Mouse (Mus musculus) myocyte (in vitro differentiated cells): ENCODE results near the gene Srsf10.

Experiments
- CEBPB ChIP-seq: IDR thresholded peaks from 2 replicates; pipeline ENCODE4 v1.6.1; 2011; ENCODE audit warnings: mild to moderate bottlenecking, moderate library complexity; ENCODE audit not compliant: poor library complexity, insufficient read depth, severe bottlenecking
- E2F4 ChIP-seq: IDR thresholded peaks from one replicate; pipeline ENCODE4 v1.6.1; 2011; ENCODE audit warnings: mild to moderate bottlenecking, control low read depth, moderate library complexity; ENCODE audit not compliant: insufficient read depth
- MAX ChIP-seq: IDR thresholded peaks from one replicate; pipeline ENCODE4 v1.6.1; 2011; ENCODE audit warnings: low read depth, mild to moderate bottlenecking, control low read depth
- MYOD1 ChIP-seq, 3 experiments: IDR thresholded peaks; one replicate each; pipeline ENCODE4 v1.6.1; 2011; ENCODE audit warnings: control low read depth in 2 of 3, low read depth in 2 of 3, mild to moderate bottlenecking in 2 of 3, moderate library complexity in 1 of 3; ENCODE audit not compliant: insufficient read length in 2 of 3, control insufficient read depth in 1 of 3
- POLR2A ChIP-seq: IDR thresholded peaks from one replicate; pipeline ENCODE4 v1.6.1; 2011; ENCODE audit warnings: low read depth, mild to moderate bottlenecking, control low read depth, moderate library complexity; ENCODE audit not compliant: insufficient read length
- TCF12 ChIP-seq: IDR thresholded peaks from one replicate; pipeline ENCODE4 v1.6.1; 2011; ENCODE audit warnings: mild to moderate bottlenecking, control low read depth; ENCODE audit not compliant: poor library complexity, insufficient read depth, severe bottlenecking
- TCF3 ChIP-seq: IDR thresholded peaks from one replicate; pipeline ENCODE4 v1.6.1; 2011; ENCODE audit warnings: low read depth, control low read depth; ENCODE audit not compliant: insufficient read length
- USF1 ChIP-seq: IDR thresholded peaks from one replicate; pipeline ENCODE4 v1.6.1; 2011; ENCODE audit warnings: low read depth, mild to moderate bottlenecking, control low read depth, moderate library complexity

DNA sequence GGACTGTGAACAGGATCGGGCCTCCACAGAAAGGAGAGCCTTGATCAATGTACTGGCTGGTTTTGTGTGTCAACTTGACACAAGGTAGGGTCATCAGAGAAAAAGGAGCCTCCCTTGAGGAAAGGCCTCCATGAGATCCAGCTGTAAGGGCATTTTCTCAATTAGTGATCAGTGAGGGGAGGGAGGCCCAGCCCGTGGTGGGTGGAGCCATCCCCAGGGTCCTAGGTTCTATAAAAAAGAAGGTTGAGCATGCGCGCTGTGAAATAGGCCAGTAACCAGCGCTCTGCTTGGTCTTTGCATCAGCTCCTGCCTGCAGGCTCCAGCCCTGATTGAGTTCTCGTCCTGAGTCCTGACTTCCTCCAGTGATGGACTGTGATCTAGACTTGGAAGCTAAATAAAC is 29.0 kb downstream of the Srsf10 start:
- TF ChIP-seq USF1 (no peak), MAX (no peak), TCF12 (no peak), POLR2A (no peak), MYOD1 (IDR thresholded peaks at IDR 0.05; ENCODE audit: control insufficient read depth in 1 of 3, insufficient read length in 2 of 3, low read depth in 2 of 3) (no peak), TCF3 (no peak), CEBPB (no peak), E2F4 (no peak)
